Mouse (Mus musculus) neural tube, embryonic 10.5 days (tissue): ENCODE data around the gene Rnf111.
A peak's percentile ranks its signal among the peaks of the same experiment; 100 is the strongest.
"Not testable (repeated sequence)": the region's sequence is repeated elsewhere in the genome, so short reads cannot be mapped to it uniquely, and the experiment has no call there.

ENCODE experiments used
- DNase-seq: peaks from one replicate; pipeline ENCODE4 v3.0.0-alpha.2; 2017; ENCODE audit warnings: low spot score; ENCODE audit errors: extremely low spot score

Rnf111 gene

GRCm38 (mm10) chr9:70503626-70504041 is at the start of gene Rnf111:
TSS of gene Rnf111 (minus strand) at chr9:70503725.
- peak; percentile 96 for DNase-seq

GRCm38 (mm10) chr9:70552233-70552632 is 48.7 kb upstream of the Rnf111 start:
- DNase-seq, result not testable (repeated sequence)

GRCm38 (mm10) chr9:70551524-70551923 is 48.0 kb upstream of the Rnf111 start:
- DNase-seq, result no peak

GRCm38 (mm10) chr9:70548304-70548703 is 44.8 kb upstream of the Rnf111 start:
- DNase-seq, result no peak

- not testable (repeated sequence) for DNase-seq
These were observed 43.1 kb upstream of the Rnf111 start for GRCm38 (mm10) chr9:70546576-70546975.

- no peak for DNase-seq
These were observed 41.3 kb upstream of the Rnf111 start for GRCm38 (mm10) chr9:70544831-70545230.

- no peak for DNase-seq
These were observed 40.5 kb upstream of the Rnf111 start for GRCm38 (mm10) chr9:70543985-70544384.

- DNase-seq, result no peak
These were observed 39.7 kb upstream of the Rnf111 start for GRCm38 (mm10) chr9:70543048-70543880.

- peak; percentile 99 for DNase-seq
These were observed 38.9 kb upstream of the Rnf111 start, which contains the start of gene Sltm for GRCm38 (mm10) chr9:70542305-70543041. TSS of gene Sltm (plus strand) at chr9:70542754.

GRCm38 (mm10) chr9:70541584-70541983 is 38.1 kb upstream of the Rnf111 start:
- no peak for DNase-seq

GRCm38 (mm10) chr9:70533328-70533727 is 29.8 kb upstream of the Rnf111 start:
- DNase-seq, result no peak

- no peak for DNase-seq
These were observed 20.8 kb upstream of the Rnf111 start for GRCm38 (mm10) chr9:70524366-70524765.

GRCm38 (mm10) chr9:70523813-70524212 is 20.3 kb upstream of the Rnf111 start:
- no peak for DNase-seq

GRCm38 (mm10) chr9:70520651-70521050 is 17.1 kb upstream of the Rnf111 start:
- DNase-seq, result no peak

- DNase-seq, result no peak
These were observed 8.2 kb upstream of the Rnf111 start for GRCm38 (mm10) chr9:70511681-70512080.

GRCm38 (mm10) chr9:70510998-70511583 is 7.6 kb upstream of the Rnf111 start:
- DNase-seq, result no peak

GRCm38 (mm10) chr9:70509906-70510525 is 6.5 kb upstream of the Rnf111 start:
- no peak for DNase-seq

GRCm38 (mm10) chr9:70506787-70507186 is 3.3 kb upstream of the Rnf111 start:
- no peak for DNase-seq

- DNase-seq, result no peak
These were observed 2.7 kb upstream of the Rnf111 start for GRCm38 (mm10) chr9:70506186-70506585.

GRCm38 (mm10) chr9:70503015-70503603 is 416 bp downstream of the Rnf111 start:
- DNase-seq, result peak; percentile 83
